Mouse (Mus musculus): ENCODE results near the gene Acss3.

GRCm38 (mm10) chr10:107121301-107121700 is 2.2 kb downstream of the Acss3 start:
- TF ChIP-seq POLR2A (IDR thresholded peaks at IDR 0.05; ENCODE audit: insufficient read length, low read depth): no peak
- no peak for TF ChIP-seq POLR2AphosphoS2 (IDR thresholded peaks at IDR 0.05; ENCODE audit: insufficient read length, low read depth)
- no peak for TF ChIP-seq TCF12 (IDR thresholded peaks at IDR 0.05; ENCODE audit: insufficient read depth, poor library complexity, severe bottlenecking)

Data from myocyte (in vitro differentiated cells).